Mouse (Mus musculus) fibroblast of lung, adult 2 months (primary cell): ENCODE measurements around the gene Gm10961.
"Not testable (repeated sequence)": the region's sequence is repeated elsewhere in the genome, so short reads cannot be mapped to it uniquely, and the experiment has no call there.

ENCODE experiments used
- DNase-seq: peaks from one replicate; pipeline ENCODE4 v3.0.0-alpha.2; 2011; ENCODE audit warnings: low read depth

Gene Gm10961

GRCm38 (mm10) chr3:107617800-107618199 is 13.3 kb upstream of the Gm10961 start:
- no peak for DNase-seq

- no peak for DNase-seq
These were observed 11.2 kb upstream of the Gm10961 start for GRCm38 (mm10) chr3:107619911-107620310.

GRCm38 (mm10) chr3:107621286-107622075 is 9.6 kb upstream of the Gm10961 start:
- no peak for DNase-seq

- no peak for DNase-seq
These were observed 8.6 kb upstream of the Gm10961 start for GRCm38 (mm10) chr3:107622537-107622936.

- no peak for DNase-seq
These were observed 6.7 kb upstream of the Gm10961 start for GRCm38 (mm10) chr3:107624424-107624823.

GRCm38 (mm10) chr3:107625536-107625935 is 5.6 kb upstream of the Gm10961 start:
- DNase-seq: no peak

GRCm38 (mm10) chr3:107626751-107627150 is 4.4 kb upstream of the Gm10961 start:
- no peak for DNase-seq

GRCm38 (mm10) chr3:107627641-107628040 is 3.5 kb upstream of the Gm10961 start:
- DNase-seq: no peak

- no peak for DNase-seq
These were observed 2.6 kb upstream of the Gm10961 start for GRCm38 (mm10) chr3:107628551-107628950.

GRCm38 (mm10) chr3:107629411-107629810 is 1.7 kb upstream of the Gm10961 start:
- no peak for DNase-seq

GRCm38 (mm10) chr3:107631523-107631958 is 419 bp downstream of the Gm10961 start, which contains the start of gene Strip1:
Strip1 (minus strand) TSS chr3:107631694.
- peak; percentile 88 for DNase-seq

GRCm38 (mm10) chr3:107632786-107633185 is 1.7 kb downstream of the Gm10961 start:
- no peak for DNase-seq

- no peak for DNase-seq
These were observed 2.8 kb downstream of the Gm10961 start for GRCm38 (mm10) chr3:107633906-107634305.

GRCm38 (mm10) chr3:107635836-107636235 is 4.7 kb downstream of the Gm10961 start:
- no peak for DNase-seq

GRCm38 (mm10) chr3:107636236-107636635 is 5.1 kb downstream of the Gm10961 start:
- DNase-seq: no peak

GRCm38 (mm10) chr3:107637606-107638172 is 6.6 kb downstream of the Gm10961 start:
- DNase-seq: no peak

GRCm38 (mm10) chr3:107646947-107647346 is 15.8 kb downstream of the Gm10961 start:
- DNase-seq: no peak

GRCm38 (mm10) chr3:107650276-107650675 is 19.2 kb downstream of the Gm10961 start:
- not testable (repeated sequence) for DNase-seq

GRCm38 (mm10) chr3:107652968-107653367 is 21.8 kb downstream of the Gm10961 start:
- no peak for DNase-seq

- no peak for DNase-seq
These were observed 23.7 kb downstream of the Gm10961 start for GRCm38 (mm10) chr3:107654861-107655260.

GRCm38 (mm10) chr3:107655491-107655890 is 24.4 kb downstream of the Gm10961 start:
- DNase-seq: no peak

- no peak for DNase-seq
These were observed 25.0 kb downstream of the Gm10961 start for GRCm38 (mm10) chr3:107656151-107656550.

- no peak for DNase-seq
These were observed 25.8 kb downstream of the Gm10961 start for GRCm38 (mm10) chr3:107656888-107657287.
